Mouse (Mus musculus) neural tube, embryonic 15.5 days (tissue): ENCODE measurements at regions not wholly inside any gene's neighbourhood (a gene's known extent, or its start where the extent isn't known, plus 50 kb on each side); places are given as distances from the start of the nearest gene placed in this dataset.

ENCODE experiments used
- ATAC-seq: fragments of 200-750 bp; cut with Nextera tagmentation; 2 replicates; pipeline ENCODE4 v1.8.0; 2017; ENCODE audit warnings: mild to moderate bottlenecking, moderate TSS enrichment, moderate library complexity; ENCODE audit not compliant: low FRiP score
- H3K27ac ChIP-seq: fragments of 300-500 bp; sonication (generic); replicated peaks from 2 replicates; pipeline ENCODE4 v1.5.1; 2015; ENCODE audit warnings: mild to moderate bottlenecking, inconsistent platforms
- H3K27me3 ChIP-seq: fragments of 300-500 bp; sonication (generic); replicated peaks from 2 replicates; pipeline ENCODE4 v1.6.1; 2015; ENCODE audit warnings: inconsistent platforms
- H3K36me3 ChIP-seq: fragments of 300-500 bp; sonication (generic); 2 replicates; pipeline ENCODE4 v1.6.1; 2015; ENCODE audit warnings: inconsistent platforms
- H3K4me1 ChIP-seq: fragments of 300-500 bp; sonication (generic); 2 replicates; pipeline ENCODE4 v1.6.1; 2015; ENCODE audit warnings: inconsistent platforms
- H3K4me2 ChIP-seq: fragments of 300-500 bp; sonication (generic); 2 replicates; pipeline ENCODE4 v1.6.1; 2015; ENCODE audit warnings: inconsistent platforms, mild to moderate bottlenecking, moderate library complexity
- H3K4me3 ChIP-seq: fragments of 300-500 bp; sonication (generic); replicated peaks from 2 replicates; pipeline ENCODE4 v1.5.1; 2015; ENCODE audit warnings: mild to moderate bottlenecking, inconsistent platforms
- H3K9ac ChIP-seq: fragments of 300-500 bp; sonication (generic); replicated peaks from 2 replicates; pipeline ENCODE4 v1.6.1; 2015; ENCODE audit warnings: mild to moderate bottlenecking, inconsistent platforms
- H3K9me3 ChIP-seq: fragments of 300-500 bp; sonication (generic); replicated peaks from 2 replicates; pipeline ENCODE4 v1.6.1; 2016; ENCODE audit warnings: inconsistent platforms
- WGBS: fragments of 180-500 bp; shearing (Covaris S2); methylation state at CpG from one replicate; pipeline ENCODE4 v1.1.7; 2015; ENCODE audit warnings: mixed read lengths; 5-methylcytosine and 5-hydroxymethylcytosine counted together

DNA sequence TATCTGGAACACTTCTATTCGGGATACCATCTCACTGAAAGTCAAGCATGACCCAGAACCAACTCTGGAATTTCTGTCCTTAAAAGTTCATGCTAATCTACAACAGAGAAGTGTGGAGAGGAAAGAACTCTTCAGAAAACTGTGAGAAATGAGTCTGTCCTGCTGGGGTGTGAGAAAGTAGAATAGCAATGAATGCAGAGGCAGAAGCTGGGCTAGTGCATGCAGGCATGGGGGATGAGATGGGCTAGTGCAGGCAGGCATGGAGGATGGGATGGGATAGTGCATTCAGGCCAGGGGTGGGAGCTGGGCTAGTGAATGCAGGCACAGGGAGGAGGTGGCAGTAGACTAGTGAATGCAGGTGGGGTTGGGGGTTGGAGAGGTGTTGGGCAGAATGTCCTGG lies 424.8 kb downstream of the Pdcd6ip start:
- Histone ChIP-seq H3K4me3 (no peak overlapping the region), H3K27ac (no peak overlapping the region), H3K27me3 (no peaks in the 10 kb centered on the region), H3K9me3 (no peaks in the 10 kb centered on the region), H3K36me3 (no peaks in the 10 kb centered on the region), H3K4me2 (no peak overlapping the region), H3K9ac (no peak overlapping the region), H3K4me1 (no peaks in the 10 kb centered on the region; the same call in 1 of the 2 replicates)
- no peak for ATAC-seq
- WGBS, result 65% methylated on average over 1 of the region's 1 CpGs

DNA sequence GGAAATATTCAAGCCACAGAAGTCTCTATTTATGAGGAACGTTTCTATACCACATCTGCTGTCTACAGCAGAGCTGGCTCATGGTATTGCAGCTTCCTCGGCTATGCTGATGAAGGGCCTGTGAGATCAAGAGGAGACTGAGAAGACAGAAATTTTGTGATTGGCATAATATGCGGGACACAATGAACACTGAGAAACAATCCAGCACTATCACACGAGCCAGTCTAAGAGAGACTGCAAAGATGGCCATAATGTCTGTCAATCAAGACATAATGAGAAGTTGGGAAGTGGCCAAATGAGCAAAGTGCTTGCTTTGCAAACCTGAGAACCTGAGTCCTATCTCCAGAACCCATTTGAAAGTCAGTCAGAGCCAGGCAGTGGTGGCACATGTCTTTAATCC lies 437.5 kb downstream of the Pdcd6ip start:
- no peaks in the 10 kb centered on the region for H3K27me3 ChIP-seq
- H3K27ac ChIP-seq, result no peak overlapping the region
- WGBS, result 57% methylated on average over 4 of the region's 4 CpGs
- no peak overlapping the region for H3K4me2 ChIP-seq
- no peaks in the 10 kb centered on the region for H3K36me3 ChIP-seq
- no peak overlapping the region for H3K4me3 ChIP-seq
- no peak overlapping the region for H3K9ac ChIP-seq
- H3K9me3 ChIP-seq, result no peaks in the 10 kb centered on the region
- no peaks in the 10 kb centered on the region for H3K4me1 ChIP-seq
- ATAC-seq, result no peak

DNA sequence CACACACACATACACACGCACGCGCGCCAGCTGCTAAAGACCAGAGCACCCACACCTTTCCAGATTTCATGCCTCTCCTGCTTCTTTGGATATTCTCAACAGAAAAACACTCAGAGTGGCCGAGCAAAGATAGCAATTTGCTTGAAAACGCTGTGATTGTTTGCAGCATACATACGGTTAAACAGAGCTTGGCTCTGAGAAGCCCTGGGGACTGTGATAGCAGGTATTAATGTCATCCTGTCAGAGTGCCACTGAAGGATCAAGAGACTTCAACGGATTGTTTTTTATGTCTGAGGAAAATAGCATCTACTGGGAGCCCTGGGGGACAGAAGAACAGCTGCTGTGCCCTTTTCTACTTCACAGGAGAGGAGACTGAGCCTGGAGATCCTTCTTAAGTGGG lies 440.4 kb downstream of the Pdcd6ip start:
- no peak for ATAC-seq
- H3K36me3 ChIP-seq, result no peaks in the 10 kb centered on the region
- 77% methylated on average over 8 of the region's 8 CpGs for WGBS
- no peaks in the 10 kb centered on the region for H3K9me3 ChIP-seq
- no peak overlapping the region for H3K4me2 ChIP-seq
- H3K4me1 ChIP-seq, result no peaks in the 10 kb centered on the region
- H3K27me3 ChIP-seq, result no peaks in the 10 kb centered on the region
- H3K4me3 ChIP-seq, result no peak overlapping the region
- H3K27ac ChIP-seq, result no peak overlapping the region
- H3K9ac ChIP-seq, result no peak overlapping the region

DNA sequence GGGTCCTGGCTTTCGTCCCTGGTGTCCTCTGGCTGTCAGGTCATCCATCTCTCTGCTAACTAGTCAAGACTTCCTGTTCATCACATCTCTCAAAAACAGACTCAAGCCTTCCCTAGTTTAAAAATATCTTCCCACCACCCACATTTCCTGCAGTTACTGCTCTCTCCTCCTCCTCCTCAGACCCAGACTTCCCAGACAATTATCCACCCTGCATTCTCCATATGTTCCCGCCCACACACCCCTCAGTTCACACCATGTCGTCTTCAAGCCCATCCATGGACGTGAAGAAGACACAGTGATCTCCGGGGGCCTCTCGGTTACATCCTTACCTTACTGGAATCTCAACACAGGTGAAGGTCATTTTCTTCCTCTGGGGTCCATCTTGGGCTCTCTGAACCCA lies 444.4 kb downstream of the Pdcd6ip start:
- ATAC-seq, result no peak
- no peaks in the 10 kb centered on the region for H3K36me3 ChIP-seq
- no peaks in the 10 kb centered on the region for H3K4me1 ChIP-seq
- WGBS, result 90% methylated on average over 6 of the region's 6 CpGs
- H3K4me3 ChIP-seq, result no peak overlapping the region
- H3K9ac ChIP-seq, result no peak overlapping the region
- H3K4me2 ChIP-seq, result no peak overlapping the region
- H3K9me3 ChIP-seq, result no peaks in the 10 kb centered on the region; the same call in 1 of the 2 replicates
- H3K27me3 ChIP-seq, result no peaks in the 10 kb centered on the region
- H3K27ac ChIP-seq, result no peak overlapping the region

DNA sequence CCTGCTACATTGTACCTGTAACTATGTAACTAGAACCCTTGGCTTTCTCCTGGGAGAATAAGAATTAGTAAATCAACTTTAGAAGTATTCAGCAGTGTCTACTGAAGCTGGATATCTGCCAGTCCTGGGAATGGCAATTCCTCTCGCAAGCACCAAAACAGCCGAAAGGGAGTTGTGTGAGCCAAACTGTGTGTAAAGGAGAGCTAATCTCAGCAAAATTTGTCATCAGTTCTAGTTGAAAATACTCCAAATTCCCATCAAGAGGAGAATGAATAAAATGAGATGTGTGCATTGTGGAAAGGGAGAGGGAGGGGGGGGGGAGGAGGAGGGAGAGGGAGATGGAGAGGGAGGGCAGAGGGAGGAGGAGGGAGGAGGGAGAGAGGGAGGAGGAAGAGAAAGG lies 447.8 kb downstream of the Pdcd6ip start:
- no peak for ATAC-seq
- Histone ChIP-seq H3K36me3 (no peaks in the 10 kb centered on the region), H3K27me3 (no peaks in the 10 kb centered on the region)

DNA sequence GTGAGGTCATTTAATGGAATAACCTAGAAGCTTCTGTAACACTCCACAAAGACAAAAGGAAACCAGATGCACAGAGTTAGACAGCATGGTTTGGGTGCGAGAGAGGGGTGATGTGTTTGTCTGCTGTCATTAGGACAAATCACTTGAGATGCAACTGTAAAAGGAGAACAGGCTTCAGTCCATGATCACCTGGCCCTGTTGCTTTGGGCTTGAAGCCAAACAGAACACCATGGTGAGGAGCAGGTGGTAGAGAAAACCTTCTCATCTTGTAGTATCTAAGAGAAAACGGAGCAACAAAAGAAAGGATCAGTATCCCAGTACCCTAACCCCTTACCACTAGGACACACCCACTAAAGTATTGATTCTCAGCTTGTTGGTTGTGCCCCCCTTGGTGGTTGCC lies 449.5 kb downstream of the Pdcd6ip start:
- H3K27ac ChIP-seq, result no peak overlapping the region
- no peaks in the 10 kb centered on the region for H3K27me3 ChIP-seq
- 86% methylated on average over 2 of the region's 2 CpGs for WGBS
- no peak overlapping the region for H3K9ac ChIP-seq
- no peak for ATAC-seq
- no peaks in the 10 kb centered on the region; the same call in 1 of the 2 replicates for H3K9me3 ChIP-seq
- H3K4me3 ChIP-seq, result no peak overlapping the region
- no peaks in the 10 kb centered on the region for H3K36me3 ChIP-seq
- no peaks in the 10 kb centered on the region; the same call in 1 of the 2 replicates for H3K4me1 ChIP-seq
- H3K4me2 ChIP-seq, result no peak overlapping the region

More for the DNA sequence above, 447.8 kb downstream of the Pdcd6ip start:
- 63% methylated on average over 2 of the region's 2 CpGs for WGBS
- Histone ChIP-seq H3K9me3 (no peaks in the 10 kb centered on the region; the same call in 1 of the 2 replicates), H3K4me3 (no peak overlapping the region), H3K4me2 (no peak overlapping the region), H3K4me1 (no peaks in the 10 kb centered on the region; the same call in 1 of the 2 replicates), H3K9ac (no peak overlapping the region), H3K27ac (no peak overlapping the region)

DNA sequence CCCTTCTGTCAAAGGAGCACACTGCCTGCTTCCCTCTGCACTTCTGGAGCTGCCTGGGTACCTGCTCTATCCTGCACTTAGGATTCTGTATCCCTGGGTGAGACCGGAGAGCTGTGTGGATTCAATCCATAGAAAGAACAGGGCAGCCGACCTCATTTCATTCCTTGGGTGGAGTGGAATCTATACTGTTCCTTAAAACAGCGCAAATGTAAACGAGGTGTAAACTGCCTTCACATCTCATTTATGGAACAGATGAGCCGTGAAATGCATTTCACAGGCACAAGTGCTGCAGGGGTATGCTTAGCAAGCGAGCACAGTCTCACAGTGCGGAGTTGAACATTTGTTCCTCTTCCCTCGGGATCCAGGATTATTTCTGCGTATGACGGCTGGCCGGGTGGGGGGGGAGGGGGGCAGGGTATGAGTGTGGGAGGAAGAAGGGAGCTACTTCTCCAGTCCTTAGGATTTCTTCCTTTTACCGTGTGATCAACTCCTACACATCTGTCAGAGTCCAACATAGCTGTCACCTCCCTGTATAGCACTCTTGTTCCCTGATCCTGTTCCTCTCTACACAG lies 459.3 kb downstream of the Pdcd6ip start:
- Histone ChIP-seq H3K9me3 (no peaks in the 10 kb centered on the region), H3K36me3 (no peaks in the 10 kb centered on the region), H3K4me3 (no peak overlapping the region), H3K27ac (peak overlapping the region; percentile 42; the same call in 1 of the 2 replicates), H3K4me2 (peak overlapping the region; percentile 24), H3K9ac (no peak overlapping the region), H3K4me1 (peaks cover 4% of the 10 kb centered on the region), H3K27me3 (no peaks in the 10 kb centered on the region)
- 31% methylated on average over 12 of the region's 12 CpGs for WGBS
- peak; percentile 57; the same call in 1 of the 2 replicates for ATAC-seq

DNA sequence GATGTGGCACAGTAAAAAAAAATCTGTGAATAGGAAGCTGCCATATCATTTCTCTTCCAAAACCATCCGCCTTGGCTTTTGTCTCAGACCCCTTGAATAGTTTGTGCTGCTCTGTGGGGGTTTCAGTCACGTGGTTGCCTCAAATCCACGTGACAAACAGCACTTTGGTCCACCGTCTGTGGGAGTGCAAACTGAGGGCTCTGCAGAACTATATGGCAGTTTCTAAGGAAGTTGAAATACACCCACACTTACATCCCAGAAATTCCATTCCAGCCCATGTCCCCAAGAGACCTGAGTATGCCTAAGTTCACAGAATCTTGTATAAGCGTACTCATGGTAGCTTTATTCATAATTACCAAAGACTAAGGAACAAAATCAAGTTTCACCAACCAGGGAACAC lies 460.1 kb downstream of the Pdcd6ip start:
- no peaks in the 10 kb centered on the region for H3K36me3 ChIP-seq
- ATAC-seq, result no peak
- no peaks in the 10 kb centered on the region for H3K9me3 ChIP-seq
- no peaks in the 10 kb centered on the region for H3K27me3 ChIP-seq
- H3K27ac ChIP-seq, result peak overlapping the region; percentile 42; the same call in 1 of the 2 replicates
- peaks cover 4% of the 10 kb centered on the region for H3K4me1 ChIP-seq
- 52% methylated on average over 5 of the region's 5 CpGs for WGBS
- no peak overlapping the region for H3K4me2 ChIP-seq
- H3K9ac ChIP-seq, result no peak overlapping the region
- H3K4me3 ChIP-seq, result no peak overlapping the region

DNA sequence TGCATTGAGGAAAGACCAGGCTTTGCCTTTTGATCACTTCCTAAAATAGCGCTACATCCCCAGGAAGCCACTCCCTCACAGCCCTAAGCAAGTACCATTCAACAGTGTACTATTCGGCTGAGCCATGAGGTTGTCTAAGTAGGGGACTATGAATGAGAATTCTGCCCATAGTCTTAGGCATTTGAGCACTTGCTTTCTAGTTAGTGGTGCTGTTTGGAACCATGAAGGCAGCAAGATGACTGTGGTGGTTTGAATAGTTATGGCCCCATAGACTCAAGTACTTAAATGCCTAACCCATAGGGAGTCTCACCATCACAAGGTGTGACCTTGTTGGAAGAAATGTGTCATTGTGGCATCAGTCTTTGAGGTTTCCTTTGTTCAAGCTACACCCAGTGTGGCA lies 464.2 kb downstream of the Pdcd6ip start:
- no peaks in the 10 kb centered on the region for H3K9me3 ChIP-seq
- ATAC-seq, result no peak
- H3K4me3 ChIP-seq, result no peak overlapping the region
- no peaks in the 10 kb centered on the region for H3K27me3 ChIP-seq
- 93% methylated on average over 2 of the region's 2 CpGs for WGBS
- no peaks in the 10 kb centered on the region for H3K36me3 ChIP-seq
- peaks cover 4% of the 10 kb centered on the region; the same call in 1 of the 2 replicates for H3K4me1 ChIP-seq
- no peak overlapping the region for H3K4me2 ChIP-seq
- H3K27ac ChIP-seq, result no peak overlapping the region
- H3K9ac ChIP-seq, result no peak overlapping the region

DNA sequence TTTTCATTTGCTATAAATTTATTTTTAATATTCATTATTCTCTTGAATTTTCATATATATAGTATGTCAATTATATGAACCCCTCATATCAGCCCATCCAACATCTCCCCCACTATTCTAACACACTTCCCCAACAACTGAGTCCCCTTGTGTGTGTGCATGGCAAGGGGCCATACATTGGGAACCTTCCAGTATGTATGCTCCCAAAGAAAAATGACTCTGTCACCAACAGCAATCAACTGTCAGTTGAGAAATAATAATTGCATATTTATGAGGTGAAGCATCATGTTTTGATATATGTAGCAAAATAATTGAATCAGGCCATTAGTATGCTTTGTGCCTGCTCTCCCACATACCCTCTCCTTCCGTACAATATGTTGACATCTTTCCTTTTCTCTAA lies 474.7 kb downstream of the Pdcd6ip start:
- Histone ChIP-seq H3K4me1 (no peaks in the 10 kb centered on the region), H3K9me3 (no peaks in the 10 kb centered on the region), H3K4me2 (no peak overlapping the region), H3K27ac (no peak overlapping the region), H3K36me3 (no peaks in the 10 kb centered on the region), H3K27me3 (no peaks in the 10 kb centered on the region), H3K9ac (no peak overlapping the region), H3K4me3 (no peak overlapping the region)
- 73% methylated on average over 1 of the region's 1 CpGs for WGBS
- no peak for ATAC-seq

DNA sequence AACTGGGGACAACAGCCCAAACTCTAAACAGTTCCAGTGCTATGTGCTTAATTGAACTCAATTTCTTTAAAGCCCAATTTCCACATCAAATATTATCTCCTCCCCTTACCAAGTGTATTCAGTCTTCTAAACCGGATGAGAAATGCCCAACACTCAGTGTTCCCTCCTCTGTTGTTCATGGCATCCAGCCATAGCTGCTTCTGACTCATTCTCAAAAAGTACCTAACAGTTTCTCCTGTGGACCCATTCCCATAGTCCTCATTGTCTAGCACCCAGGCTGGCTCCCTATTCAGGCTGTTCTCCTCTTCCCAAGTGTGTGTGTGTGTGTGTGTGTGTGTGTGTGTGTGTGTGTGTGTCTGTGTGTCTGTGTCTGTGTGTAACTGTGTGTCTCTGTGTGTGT lies 478.7 kb downstream of the Pdcd6ip start:
- Histone ChIP-seq H3K9ac (no peak overlapping the region), H3K4me1 (no peaks in the 10 kb centered on the region), H3K27me3 (no peaks in the 10 kb centered on the region), H3K4me3 (no peak overlapping the region), H3K27ac (no peak overlapping the region), H3K9me3 (0 out of 2 replicates have a peak, but pooled peaks cover 4% of the 10 kb centered on the region), H3K36me3 (no peaks in the 10 kb centered on the region), H3K4me2 (no peak overlapping the region)
- ATAC-seq, result no peak
- WGBS, result 87% methylated on average over 1 of the region's 1 CpGs

DNA sequence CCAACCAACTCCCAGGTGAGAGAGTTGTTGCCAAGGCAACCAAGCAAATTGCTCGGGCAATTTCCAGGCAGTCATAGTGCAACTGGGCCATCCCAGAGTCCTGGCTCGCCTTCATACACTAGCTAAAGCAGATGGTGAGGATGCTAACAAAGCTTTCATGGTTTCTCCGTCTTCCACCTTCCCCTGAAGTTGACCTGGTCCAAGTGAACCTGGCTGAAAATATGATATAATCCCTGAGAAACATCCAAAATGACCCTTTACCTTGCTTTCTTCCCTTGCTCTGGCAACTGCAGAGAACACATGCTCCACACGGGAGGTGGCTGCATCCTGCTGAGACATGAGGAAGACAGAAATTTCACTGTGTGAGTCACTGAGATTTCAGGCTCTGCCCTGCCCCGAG lies 494.1 kb downstream of the Pdcd6ip start:
- Histone ChIP-seq H3K36me3 (no peaks in the 10 kb centered on the region), H3K9me3 (no peaks in the 10 kb centered on the region), H3K27me3 (no peaks in the 10 kb centered on the region), H3K4me1 (peaks cover 7% of the 10 kb centered on the region), H3K4me2 (no peak overlapping the region), H3K9ac (no peak overlapping the region), H3K4me3 (no peak overlapping the region), H3K27ac (no peak overlapping the region)
- 59% methylated on average over 5 of the region's 5 CpGs for WGBS
- ATAC-seq, result no peak
